Mouse (Mus musculus) intestine, embryonic 16.5 days (tissue): ENCODE measurements at regions not wholly inside any gene's neighbourhood (a gene's known extent, or its start where the extent isn't known, plus 50 kb on each side); places are given as distances from the start of the nearest gene placed in this dataset.
A peak's percentile ranks its signal among the peaks of the same experiment; 100 is the strongest.

Source experiments
- ATAC-seq: fragments of 200-750 bp; cut with Nextera tagmentation; 2 replicates; pipeline ENCODE4 v1.8.0; 2017; ENCODE audit warnings: moderate TSS enrichment, moderate library complexity
- H3K27ac ChIP-seq: fragments of 300-500 bp; sonication (generic); 2 replicates; pipeline ENCODE4 v1.5.1; 2014; ENCODE audit warnings: mild to moderate bottlenecking, low read length
- H3K27me3 ChIP-seq: fragments of 300-500 bp; sonication (generic); replicated peaks from 2 replicates; pipeline ENCODE4 v1.6.1; 2014; ENCODE audit warnings: low read length, control low read depth, mixed read lengths; ENCODE audit not compliant: control insufficient read depth, insufficient read depth
- H3K36me3 ChIP-seq: fragments of 300-500 bp; sonication (generic); 2 replicates; pipeline ENCODE4 v1.6.1; 2014; ENCODE audit warnings: low read length, control low read depth; ENCODE audit not compliant: control insufficient read depth, insufficient read depth
- H3K4me1 ChIP-seq: fragments of 300-500 bp; sonication (generic); 2 replicates; pipeline ENCODE4 v1.6.1; 2014; ENCODE audit warnings: low read length, control low read depth, mixed read lengths; ENCODE audit not compliant: control insufficient read depth, insufficient read depth
- H3K4me2 ChIP-seq: fragments of 300-500 bp; sonication (generic); 2 replicates; pipeline ENCODE4 v1.6.1; 2014; ENCODE audit warnings: low read depth, low read length, control low read depth
- H3K4me3 ChIP-seq: fragments of 300-500 bp; sonication (generic); 2 replicates; pipeline ENCODE4 v1.5.1; 2014; ENCODE audit warnings: mild to moderate bottlenecking, low read length
- H3K9ac ChIP-seq: fragments of 300-500 bp; sonication (generic); 2 replicates; pipeline ENCODE4 v1.6.1; 2014; ENCODE audit warnings: low read depth, low read length
- H3K9me3 ChIP-seq: fragments of 300-500 bp; sonication (generic); 2 replicates; pipeline ENCODE4 v1.6.1; 2016; ENCODE audit warnings: low read length, control low read depth; ENCODE audit not compliant: control insufficient read depth
- WGBS: fragments of 180-500 bp; shearing (Covaris S2); extraction: QIAGEN DNeasy Blood & Tissue Kit; methylation state at CpG from one replicate; pipeline ENCODE4 v1.1.7; 2014; 5-methylcytosine and 5-hydroxymethylcytosine counted together

DNA sequence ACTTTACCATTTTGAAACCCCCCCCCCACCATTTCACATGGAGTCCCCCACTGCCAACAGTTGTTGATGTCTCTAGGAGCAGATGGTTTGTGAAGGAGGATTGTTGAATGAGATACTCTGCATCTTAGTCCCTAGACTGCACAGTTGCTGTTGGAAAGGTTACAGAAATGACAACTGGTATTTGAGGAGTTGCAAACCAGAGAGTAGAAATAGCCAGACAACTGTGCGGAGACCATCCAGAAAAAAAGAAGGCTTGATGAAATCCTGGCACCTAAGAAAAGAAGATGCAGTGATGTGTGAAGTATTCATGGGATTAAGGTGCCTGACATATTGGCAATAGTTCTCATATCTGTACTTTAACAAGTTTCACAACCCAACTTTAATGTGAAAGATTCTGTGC lies 1069.2 kb upstream of the Slc39a10 start:
- Histone ChIP-seq H3K27ac (no peak overlapping the region), H3K4me1 (no peaks in the 10 kb centered on the region), H3K9ac (no peak overlapping the region), H3K27me3 (no peaks in the 10 kb centered on the region), H3K36me3 (no peaks in the 10 kb centered on the region), H3K9me3 (no peaks in the 10 kb centered on the region), H3K4me2 (no peak overlapping the region), H3K4me3 (no peak overlapping the region)
- ATAC-seq: no peak
- 87% methylated on average over 1 of the region's 1 CpGs for WGBS

DNA sequence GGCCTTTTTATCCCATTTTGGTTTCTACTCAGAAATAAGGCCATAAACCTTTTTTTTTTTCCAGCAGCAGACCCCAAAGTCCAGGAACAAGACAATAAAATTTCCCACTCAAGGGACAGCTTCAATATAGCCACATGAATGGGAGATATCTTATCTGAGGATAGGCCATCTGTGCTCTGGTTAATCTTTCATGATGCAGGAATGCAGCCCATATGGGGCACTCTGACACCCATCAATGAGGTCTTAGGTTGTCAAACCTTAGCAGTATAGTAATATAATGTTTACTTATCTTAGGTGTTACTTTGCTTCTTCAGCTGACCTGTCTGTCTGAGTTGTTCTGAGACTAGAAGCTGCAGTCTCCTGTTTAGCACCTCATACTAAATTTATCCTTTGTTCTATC lies 1048.0 kb upstream of the Slc39a10 start:
- Histone ChIP-seq H3K4me3 (no peak overlapping the region), H3K27ac (no peak overlapping the region), H3K36me3 (no peaks in the 10 kb centered on the region), H3K4me1 (no peaks in the 10 kb centered on the region), H3K4me2 (no peak overlapping the region), H3K9ac (no peak overlapping the region), H3K9me3 (no peaks in the 10 kb centered on the region), H3K27me3 (no peaks in the 10 kb centered on the region)
- peak; percentile 81 for ATAC-seq

DNA sequence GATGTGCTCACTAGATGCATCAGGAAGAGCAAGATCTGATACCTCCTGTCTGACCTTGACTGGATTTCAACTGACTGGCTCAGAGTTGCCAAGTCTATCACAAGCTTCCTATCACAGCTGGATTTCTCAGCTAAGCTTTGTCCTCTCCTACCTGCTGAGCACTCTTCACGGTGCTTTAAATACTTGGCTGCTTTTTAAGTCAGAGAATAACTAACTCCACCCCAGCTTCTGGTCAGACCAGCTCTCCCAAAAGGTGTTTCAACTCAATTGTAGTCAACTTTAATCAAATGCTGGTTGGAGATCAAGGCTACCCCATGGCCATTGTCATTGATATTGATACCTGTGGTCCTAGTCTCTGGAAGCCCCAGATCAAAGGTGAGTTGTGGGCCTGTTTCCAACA lies 1021.5 kb upstream of the Slc39a10 start:
- H3K4me1 ChIP-seq: no peaks in the 10 kb centered on the region
- H3K9ac ChIP-seq: no peak overlapping the region
- no peak overlapping the region for H3K4me2 ChIP-seq
- H3K9me3 ChIP-seq: no peaks in the 10 kb centered on the region
- ATAC-seq: no peak
- no peaks in the 10 kb centered on the region for H3K27me3 ChIP-seq
- H3K36me3 ChIP-seq: no peaks in the 10 kb centered on the region
- H3K4me3 ChIP-seq: no peak overlapping the region
- WGBS: 25% methylated on average over 1 of the region's 1 CpGs
- H3K27ac ChIP-seq: no peak overlapping the region
